Mouse (Mus musculus): ENCODE measurements around the gene Gm20883.
"Not testable (repeated sequence)": the region's sequence is repeated elsewhere in the genome, so short reads cannot be mapped to it uniquely, and the experiment has no call there.

Gm20883 gene

DNA sequence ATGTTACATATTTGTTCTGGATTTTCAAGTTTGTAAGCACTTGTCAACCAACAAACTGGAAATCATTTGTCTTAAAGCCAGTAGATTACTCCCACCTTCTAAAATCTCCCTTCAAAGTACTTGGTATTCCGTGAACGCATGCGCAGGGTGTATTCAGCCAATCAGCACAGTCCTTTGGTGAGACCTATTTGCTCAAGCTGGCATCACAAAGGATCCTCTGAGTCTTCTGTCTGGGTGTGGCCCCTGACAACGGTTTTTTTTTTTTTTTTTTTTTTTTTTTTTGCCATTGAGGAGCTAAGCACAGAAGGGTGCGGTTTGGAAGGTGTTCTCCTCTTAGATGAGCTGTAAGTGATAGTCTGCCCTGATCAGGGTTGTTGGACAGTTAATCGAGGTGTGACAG, at the start of gene Gm20883:
Gene Gm20883, plus strand, starts transcription at position 301 of the 400 bp plus-strand sequence.
- not testable (repeated sequence) for DNase-seq (ENCODE audit: low spot score)
